Mouse (Mus musculus): ENCODE results near the gene Atp5s. TPM values are rescaled to one million over a fixed set of nuclear protein-coding genes. Genes with fewer than 3 reads are reported as not detected.

Atp5s gene
- total RNA-seq, 2 experiments from 2014 or later, result 10.6 to 11.0 TPM

- no peak for DNase-seq (ENCODE audit: low spot score in 2 of 2)
These were observed 5.6 kb downstream of the Atp5s start for GRCm38 (mm10) chr12:69730306-69730705.

- no peak for DNase-seq (ENCODE audit: low spot score in 2 of 2)
These were observed 7.5 kb downstream of the Atp5s start for GRCm38 (mm10) chr12:69732221-69732620.

GRCm38 (mm10) chr12:69733518-69733917 is 8.8 kb downstream of the Atp5s start:
- no peak for DNase-seq (ENCODE audit: low spot score in 2 of 2)

GRCm38 (mm10) chr12:69733923-69734322 is 9.2 kb downstream of the Atp5s start:
- DNase-seq (ENCODE audit: low spot score in 2 of 2), result no peak

GRCm38 (mm10) chr12:69741965-69742364 is 17.2 kb downstream of the Atp5s start:
- DNase-seq (ENCODE audit: low spot score in 2 of 2), result no peak

GRCm38 (mm10) chr12:69744138-69744537 is 19.4 kb downstream of the Atp5s start:
- no peak for DNase-seq (ENCODE audit: low spot score in 2 of 2)

- DNase-seq (ENCODE audit: low spot score in 2 of 2), result peak in 1 of 2 experiments; percentile 18
These were observed 27.2 kb downstream of the Atp5s start for GRCm38 (mm10) chr12:69751864-69752341.

GRCm38 (mm10) chr12:69753936-69754335 is 29.2 kb downstream of the Atp5s start:
- no peak for DNase-seq (ENCODE audit: low spot score in 2 of 2)

- DNase-seq (ENCODE audit: low spot score in 2 of 2), result no peak
These were observed 31.3 kb downstream of the Atp5s start for GRCm38 (mm10) chr12:69756015-69756414.

GRCm38 (mm10) chr12:69757418-69758141 is 32.8 kb downstream of the Atp5s start:
- DNase-seq (ENCODE audit: low spot score in 2 of 2), result peak; percentile 45 to 77

GRCm38 (mm10) chr12:69758221-69759185 is 33.8 kb downstream of the Atp5s start:
- no peak for DNase-seq (ENCODE audit: low spot score in 2 of 2)

- DNase-seq (ENCODE audit: low spot score in 2 of 2), result no peak
These were observed 34.6 kb downstream of the Atp5s start for GRCm38 (mm10) chr12:69759267-69759885.

- no peak for DNase-seq (ENCODE audit: low spot score in 2 of 2)
These were observed 35.3 kb downstream of the Atp5s start for GRCm38 (mm10) chr12:69760014-69760413.

GRCm38 (mm10) chr12:69760743-69761406 is 36.1 kb downstream of the Atp5s start:
- DNase-seq (ENCODE audit: low spot score in 2 of 2), result no peak

- DNase-seq (ENCODE audit: low spot score in 2 of 2), result no peak
These were observed 36.9 kb downstream of the Atp5s start for GRCm38 (mm10) chr12:69761603-69762002.

GRCm38 (mm10) chr12:69765543-69765942 is 40.8 kb downstream of the Atp5s start:
- DNase-seq (ENCODE audit: low spot score in 2 of 2), result no peak

GRCm38 (mm10) chr12:69766185-69766904 is 41.6 kb downstream of the Atp5s start:
- no peak for DNase-seq (ENCODE audit: low spot score in 2 of 2)

- no peak for DNase-seq (ENCODE audit: low spot score in 2 of 2)
These were observed 42.9 kb downstream of the Atp5s start for GRCm38 (mm10) chr12:69767476-69768258.

- no peak for DNase-seq (ENCODE audit: low spot score in 2 of 2)
These were observed 44.1 kb downstream of the Atp5s start for GRCm38 (mm10) chr12:69768841-69769240.
